Mouse (Mus musculus): Measurements from ENCODE around the gene Grk2. TPM values are rescaled to one million over a fixed set of nuclear protein-coding genes. Genes with fewer than 3 reads are reported as not detected.

The Grk2 gene
- polyA plus RNA-seq, 1 experiment from 2014 or later: 13.7 TPM

DNA sequence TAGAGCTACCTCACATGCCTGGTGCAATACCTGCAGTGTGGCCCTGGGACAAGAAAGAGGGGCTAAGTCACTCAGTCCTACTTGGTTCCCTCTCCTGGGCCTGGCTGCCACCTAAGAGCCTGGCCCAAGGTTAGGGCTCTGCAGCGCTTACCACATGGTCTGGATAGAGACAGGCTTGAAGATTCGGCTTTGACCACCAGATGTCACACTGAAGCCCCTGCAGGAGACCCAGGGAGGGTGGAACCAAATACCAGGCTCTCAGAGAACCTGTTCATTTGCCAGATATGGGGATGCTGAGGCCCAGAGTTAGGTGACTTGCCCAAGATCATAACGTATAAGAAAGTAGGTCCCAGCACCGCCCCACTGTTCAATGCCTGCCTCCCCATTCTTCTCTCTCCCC is 40.1 kb downstream of the Grk2 start:
- 58% methylated on average over 4 of the region's 4 CpGs for WGBS
- peaks cover 8% of the 10 kb centered on the region; the same call in 1 of the 2 replicates for H3K4me1 ChIP-seq (replicated peaks; ENCODE audit: control insufficient read depth, insufficient read depth, low read length)
- no peaks in the 10 kb centered on the region for H3K9me3 ChIP-seq (ENCODE audit: control insufficient read depth, low read length)
- no peaks in the 10 kb centered on the region for H3K36me3 ChIP-seq (ENCODE audit: control insufficient read depth, insufficient read depth, low read length)
- no peak overlapping the region for H3K4me3 ChIP-seq (ENCODE audit: low read length)
- no peak overlapping the region for H3K4me2 ChIP-seq (ENCODE audit: low read depth, low read length)
- 0 out of 2 replicates have a peak, but pooled peaks cover 2% of the 10 kb centered on the region for H3K27me3 ChIP-seq (ENCODE audit: control insufficient read depth, insufficient read depth, low read depth, low read length)
- H3K27ac ChIP-seq (ENCODE audit: low read length): no peak overlapping the region
- H3K9ac ChIP-seq (ENCODE audit: low read length): no peak overlapping the region
- ATAC-seq (ENCODE audit: low read depth): no peak

DNA sequence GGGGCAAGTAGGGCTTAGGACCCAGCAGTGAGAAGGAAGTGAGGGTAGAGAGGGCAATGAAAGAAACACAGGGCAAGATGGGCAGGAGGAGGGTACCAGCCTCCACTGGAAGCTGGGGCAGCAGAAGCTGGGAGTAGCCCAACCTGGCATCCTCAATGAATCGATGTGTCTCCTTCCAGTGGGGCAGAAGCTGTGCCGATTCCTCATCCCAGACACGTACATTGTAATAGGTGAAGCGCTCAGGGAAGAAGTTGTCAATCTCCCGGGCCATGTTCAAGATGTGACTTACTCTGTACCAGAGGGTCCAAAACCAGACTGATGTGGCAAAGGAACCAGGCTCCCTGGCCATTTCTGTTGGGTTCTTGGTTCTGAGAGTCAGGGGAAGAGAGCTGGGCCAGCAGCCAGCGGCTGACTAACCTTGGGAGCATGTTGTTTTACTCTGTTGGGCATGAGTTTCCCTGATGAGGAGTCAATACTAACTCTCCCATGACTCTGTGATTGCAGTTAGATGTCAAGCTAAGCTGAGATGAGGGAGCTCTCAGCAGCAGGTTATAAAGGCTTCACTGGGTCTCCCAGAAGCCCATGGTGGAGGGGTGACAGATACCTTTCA is 41.7 kb downstream of the Grk2 start:
- Histone ChIP-seq H3K27ac (ENCODE audit: low read length) (no peak overlapping the region), H3K9me3 (ENCODE audit: control insufficient read depth, low read length) (no peaks in the 10 kb centered on the region), H3K4me3 (ENCODE audit: low read length) (no peak overlapping the region), H3K36me3 (ENCODE audit: control insufficient read depth, insufficient read depth, low read length) (no peaks in the 10 kb centered on the region), H3K27me3 (ENCODE audit: control insufficient read depth, insufficient read depth, low read depth, low read length) (no peaks in the 10 kb centered on the region), H3K9ac (ENCODE audit: low read length) (no peak overlapping the region), H3K4me2 (ENCODE audit: low read depth, low read length) (no peak overlapping the region), H3K4me1 (replicated peaks; ENCODE audit: control insufficient read depth, insufficient read depth, low read length) (peaks cover 8% of the 10 kb centered on the region; the same call in 1 of the 2 replicates)
- WGBS: 91% methylated on average over 6 of the region's 6 CpGs
- ATAC-seq (ENCODE audit: low read depth): no peak

DNA sequence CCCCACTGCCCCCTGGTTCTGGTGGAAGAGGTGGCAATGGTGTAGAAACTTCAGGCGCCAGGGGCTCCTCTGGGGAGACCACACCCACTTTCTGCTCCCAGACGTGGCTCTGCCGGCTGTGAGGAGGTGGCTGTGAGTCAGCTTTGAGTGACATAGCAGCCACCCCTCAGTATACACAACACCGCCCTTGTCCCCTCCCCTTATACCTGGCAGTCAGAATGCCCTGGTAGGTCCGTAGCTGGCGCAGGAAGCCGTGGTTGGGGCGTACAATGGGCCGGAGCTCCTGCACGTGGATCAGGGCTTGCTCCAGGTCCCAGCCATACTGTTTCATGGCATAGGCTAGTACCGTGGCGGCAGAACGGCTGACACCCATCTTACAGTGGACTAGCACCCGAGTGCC is 42.3 kb downstream of the Grk2 start:
- no peaks in the 10 kb centered on the region for H3K36me3 ChIP-seq (ENCODE audit: control insufficient read depth, insufficient read depth, low read length)

DNA sequence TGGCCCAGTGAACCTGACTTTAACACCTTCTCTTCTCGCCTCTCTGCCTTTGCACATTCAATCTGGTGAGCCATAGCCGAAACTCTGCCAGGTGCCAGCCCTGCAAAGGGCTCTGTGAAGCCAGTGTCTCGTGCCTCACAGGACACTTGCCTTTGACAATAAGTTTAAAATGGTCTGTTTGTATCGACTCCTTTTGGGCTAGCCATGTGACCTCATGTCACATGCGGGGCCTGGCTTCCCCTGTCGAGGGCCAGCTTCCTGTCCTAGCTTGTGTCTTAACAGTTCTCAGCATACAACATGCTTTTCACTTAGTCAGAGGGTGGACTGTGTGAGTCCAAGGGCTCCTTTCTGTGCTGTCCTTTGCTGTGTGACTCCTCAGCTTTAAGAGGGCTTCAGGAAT is 43.3 kb downstream of the Grk2 start:
- Histone ChIP-seq H3K36me3 (ENCODE audit: control insufficient read depth, insufficient read depth, low read length) (no peaks in the 10 kb centered on the region), H3K4me1 (replicated peaks; ENCODE audit: control insufficient read depth, insufficient read depth, low read length) (peaks cover 8% of the 10 kb centered on the region; the same call in 1 of the 2 replicates), H3K9me3 (ENCODE audit: control insufficient read depth, low read length) (no peaks in the 10 kb centered on the region), H3K27me3 (ENCODE audit: control insufficient read depth, insufficient read depth, low read depth, low read length) (no peaks in the 10 kb centered on the region), H3K27ac (ENCODE audit: low read length) (no peak overlapping the region), H3K9ac (ENCODE audit: low read length) (no peak overlapping the region), H3K4me3 (ENCODE audit: low read length) (no peak overlapping the region), H3K4me2 (ENCODE audit: low read depth, low read length) (no peak overlapping the region)
- no peak for ATAC-seq (ENCODE audit: low read depth)
- 58% methylated on average over 6 of the region's 6 CpGs for WGBS

More for the DNA sequence above, 42.3 kb downstream of the Grk2 start:
- no peaks in the 10 kb centered on the region for H3K9me3 ChIP-seq (ENCODE audit: control insufficient read depth, low read length)
- 40% methylated on average over 14 of the region's 14 CpGs for WGBS
- H3K4me1 ChIP-seq (replicated peaks; ENCODE audit: control insufficient read depth, insufficient read depth, low read length): peaks cover 6% of the 10 kb centered on the region; the same call in 1 of the 2 replicates
- H3K4me3 ChIP-seq (ENCODE audit: low read length): no peak overlapping the region
- H3K27me3 ChIP-seq (ENCODE audit: control insufficient read depth, insufficient read depth, low read depth, low read length): no peaks in the 10 kb centered on the region
- H3K4me2 ChIP-seq (ENCODE audit: low read depth, low read length): no peak overlapping the region
- H3K9ac ChIP-seq (ENCODE audit: low read length): no peak overlapping the region
- H3K27ac ChIP-seq (ENCODE audit: low read length): no peak overlapping the region
- peak; percentile 46; the same call in 1 of the 2 replicates for ATAC-seq (ENCODE audit: low read depth)

DNA sequence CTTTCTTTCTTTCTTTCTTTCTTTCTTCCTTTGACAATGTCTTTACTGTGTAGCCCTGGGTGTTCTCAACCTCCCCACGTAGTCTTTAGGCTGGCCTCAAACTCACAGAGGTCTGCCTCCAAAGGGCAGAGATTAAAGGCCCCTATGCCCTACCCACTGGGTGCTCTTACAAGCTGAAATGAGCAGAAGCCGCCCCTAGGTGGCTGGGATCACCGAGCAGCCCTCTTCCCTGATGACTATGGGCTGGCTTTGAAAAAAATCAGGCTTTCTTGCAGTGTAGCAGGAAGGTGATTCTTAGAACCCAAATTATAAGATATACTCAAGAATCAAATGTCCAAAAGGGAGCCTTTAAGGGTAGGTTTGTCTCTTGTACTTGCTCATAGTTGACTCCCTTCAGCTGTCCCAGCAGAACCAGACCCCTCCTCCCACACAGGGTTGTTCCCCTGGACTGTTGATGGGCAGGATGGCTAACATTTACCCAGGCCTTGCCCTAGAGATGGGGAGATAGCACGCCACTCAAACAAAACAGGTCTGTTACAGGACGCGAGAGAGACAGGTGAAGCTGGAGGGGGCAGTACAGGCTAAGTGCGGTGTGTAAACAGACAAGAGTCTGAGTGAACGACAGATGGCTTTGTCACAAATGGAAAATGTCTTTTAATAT is 44.9 kb downstream of the Grk2 start:
- no peak for ATAC-seq (ENCODE audit: low read depth)
- 41% methylated on average over 8 of the region's 8 CpGs for WGBS
- H3K4me2 ChIP-seq (ENCODE audit: low read depth, low read length): no peak overlapping the region
- no peaks in the 10 kb centered on the region for H3K9me3 ChIP-seq (ENCODE audit: control insufficient read depth, low read length)
- H3K36me3 ChIP-seq (ENCODE audit: control insufficient read depth, insufficient read depth, low read length): no peaks in the 10 kb centered on the region
- H3K9ac ChIP-seq (ENCODE audit: low read length): no peak overlapping the region
- peaks cover 8% of the 10 kb centered on the region for H3K4me1 ChIP-seq (replicated peaks; ENCODE audit: control insufficient read depth, insufficient read depth, low read length)
- H3K27ac ChIP-seq (ENCODE audit: low read length): no peak overlapping the region
- no peak overlapping the region for H3K4me3 ChIP-seq (ENCODE audit: low read length)
- no peaks in the 10 kb centered on the region for H3K27me3 ChIP-seq (ENCODE audit: control insufficient read depth, insufficient read depth, low read depth, low read length)

DNA sequence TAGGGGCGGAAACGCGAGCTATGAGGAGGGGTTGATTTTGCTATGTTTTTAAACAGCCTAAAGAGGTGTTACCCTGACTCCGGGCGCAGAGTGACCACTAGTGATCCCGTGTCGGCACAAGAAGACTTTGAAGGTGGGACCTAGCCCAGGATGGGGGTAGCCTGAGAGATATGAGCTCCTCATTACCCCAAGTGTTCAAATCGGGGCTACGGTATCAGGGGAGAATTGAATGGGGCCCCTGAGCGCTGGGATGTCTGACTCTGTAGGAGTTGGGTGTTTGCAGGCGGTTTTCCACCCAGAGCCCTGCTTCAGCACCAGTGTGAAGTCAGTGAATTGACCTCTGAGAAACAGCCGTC is 48.1 kb downstream of the Grk2 start:
- H3K36me3 ChIP-seq (ENCODE audit: control insufficient read depth, insufficient read depth, low read length): no peaks in the 10 kb centered on the region
- H3K4me3 ChIP-seq (ENCODE audit: low read length): peak overlapping the region; percentile 71
- WGBS: 19% methylated on average over 12 of the region's 12 CpGs
- no peaks in the 10 kb centered on the region for H3K27me3 ChIP-seq (ENCODE audit: control insufficient read depth, insufficient read depth, low read depth, low read length)
- H3K4me2 ChIP-seq (ENCODE audit: low read depth, low read length): peak overlapping the region; percentile 87
- H3K9me3 ChIP-seq (ENCODE audit: control insufficient read depth, low read length): no peaks in the 10 kb centered on the region
- peaks cover 5% of the 10 kb centered on the region for H3K4me1 ChIP-seq (replicated peaks; ENCODE audit: control insufficient read depth, insufficient read depth, low read length)
- no peak overlapping the region; the same call in 1 of the 2 replicates for H3K27ac ChIP-seq (ENCODE audit: low read length)
- peak overlapping the region; percentile 68 for H3K9ac ChIP-seq (ENCODE audit: low read length)
- no peak; the same call in 1 of the 2 replicates for ATAC-seq (ENCODE audit: low read depth)

DNA sequence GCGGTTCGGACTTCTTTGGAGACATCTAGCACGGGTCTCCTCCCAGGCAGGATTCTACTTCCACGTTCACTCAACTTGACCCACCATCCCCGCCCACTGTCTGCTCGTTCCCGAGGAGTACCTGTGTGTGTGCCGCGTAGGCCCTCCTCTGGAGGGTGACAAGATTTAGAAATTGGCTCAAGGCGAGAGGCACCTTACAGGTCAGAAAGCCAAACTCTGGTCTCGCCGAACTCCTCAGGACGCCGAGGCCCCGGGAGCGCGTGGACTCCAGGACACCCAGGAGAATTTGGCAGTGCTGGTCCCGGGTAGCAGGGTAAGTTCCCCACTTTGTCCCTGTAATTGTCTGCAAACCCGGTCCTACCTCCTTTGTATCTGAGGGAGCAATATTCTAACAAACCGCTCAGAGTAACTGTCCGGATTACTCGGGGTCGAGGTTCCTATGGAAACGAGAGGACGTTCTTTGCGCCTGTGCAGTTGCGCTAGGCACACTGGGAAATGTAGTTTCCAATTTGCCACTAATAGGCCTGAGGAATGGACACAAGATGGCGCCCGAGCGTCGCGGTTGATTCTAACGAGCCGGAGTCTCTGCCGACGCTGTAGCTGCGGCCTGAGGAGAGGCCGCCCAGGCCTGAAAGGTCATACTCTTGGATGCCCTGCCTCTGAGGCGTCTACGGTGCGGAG is 48.7 kb downstream of the Grk2 start:
- H3K4me1 ChIP-seq (replicated peaks; ENCODE audit: control insufficient read depth, insufficient read depth, low read length): peaks cover 5% of the 10 kb centered on the region
- H3K27me3 ChIP-seq (ENCODE audit: control insufficient read depth, insufficient read depth, low read depth, low read length): no peaks in the 10 kb centered on the region
- no peaks in the 10 kb centered on the region for H3K9me3 ChIP-seq (ENCODE audit: control insufficient read depth, low read length)
- peak overlapping the region; percentile 87 for H3K4me2 ChIP-seq (ENCODE audit: low read depth, low read length)
- H3K4me3 ChIP-seq (ENCODE audit: low read length): peak overlapping the region; percentile 71
- 0 out of 2 replicates have a peak overlapping the region, but pooled peaks have one; percentile 10 for H3K27ac ChIP-seq (ENCODE audit: low read length)
- ATAC-seq (ENCODE audit: low read depth): peak; percentile 94
- under 1% methylated on average over 41 of the region's 41 CpGs for WGBS
- no peaks in the 10 kb centered on the region for H3K36me3 ChIP-seq (ENCODE audit: control insufficient read depth, insufficient read depth, low read length)
- peak overlapping the region; percentile 70 for H3K9ac ChIP-seq (ENCODE audit: low read length)

DNA sequence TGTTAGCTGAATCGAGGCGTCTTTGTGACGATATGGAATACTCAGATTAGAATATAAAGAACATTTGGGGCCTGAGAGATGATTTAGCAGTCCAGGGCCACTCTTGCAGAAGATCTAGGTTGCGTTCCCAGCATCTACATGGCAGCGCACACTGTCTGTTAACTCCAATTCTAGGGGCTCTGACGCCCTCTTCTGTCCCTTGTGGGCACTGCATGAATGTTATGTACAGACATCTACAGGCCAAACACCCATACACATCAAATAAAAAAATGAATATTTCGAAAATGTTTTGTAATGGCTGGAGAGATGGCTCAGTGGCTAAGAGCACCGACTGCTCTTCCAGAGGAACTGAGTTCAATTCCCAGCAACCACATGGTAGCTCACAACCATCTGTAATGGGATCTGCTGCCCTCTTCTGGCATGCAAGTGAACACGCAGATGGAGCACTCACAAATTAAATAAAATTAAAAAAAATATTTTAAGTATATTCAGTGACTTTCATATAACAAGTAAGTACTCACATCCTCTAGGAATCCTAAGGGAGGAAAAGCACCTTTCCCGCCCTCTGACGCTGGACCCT is 50.3 kb downstream of the Grk2 start:
- H3K27ac ChIP-seq (ENCODE audit: low read length): no peak overlapping the region
- H3K4me3 ChIP-seq (ENCODE audit: low read length): no peak overlapping the region
- ATAC-seq (ENCODE audit: low read depth): no peak
- WGBS: 72% methylated on average over 11 of the region's 11 CpGs
- no peak overlapping the region for H3K9ac ChIP-seq (ENCODE audit: low read length)
- no peaks in the 10 kb centered on the region for H3K9me3 ChIP-seq (ENCODE audit: control insufficient read depth, low read length)
- H3K4me1 ChIP-seq (replicated peaks; ENCODE audit: control insufficient read depth, insufficient read depth, low read length): peaks cover 5% of the 10 kb centered on the region
- no peaks in the 10 kb centered on the region for H3K27me3 ChIP-seq (ENCODE audit: control insufficient read depth, insufficient read depth, low read depth, low read length)
- H3K36me3 ChIP-seq (ENCODE audit: control insufficient read depth, insufficient read depth, low read length): no peaks in the 10 kb centered on the region
- no peak overlapping the region for H3K4me2 ChIP-seq (ENCODE audit: low read depth, low read length)

DNA sequence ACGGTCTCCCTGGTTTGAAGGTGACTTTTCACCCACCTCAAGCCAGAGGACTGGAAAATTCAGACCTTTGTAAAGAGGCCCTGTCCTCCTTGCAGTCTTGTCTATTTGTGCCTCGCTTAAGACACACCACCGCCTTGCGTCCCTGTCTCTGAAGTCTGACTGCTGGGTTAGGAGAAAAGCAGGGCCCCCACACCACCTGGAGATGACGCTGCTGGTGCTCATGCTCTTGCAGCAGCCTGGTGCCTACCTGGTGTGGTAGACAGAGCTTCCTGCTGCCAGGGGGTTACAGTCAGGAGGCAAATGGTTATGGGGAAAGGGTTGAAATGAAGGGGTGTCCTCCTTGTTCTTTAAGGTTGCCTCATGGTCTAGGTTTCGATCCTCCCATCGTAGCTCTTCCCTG is 51.8 kb downstream of the Grk2 start:
- Histone ChIP-seq H3K9me3 (ENCODE audit: control insufficient read depth, low read length) (no peaks in the 10 kb centered on the region), H3K36me3 (ENCODE audit: control insufficient read depth, insufficient read depth, low read length) (no peaks in the 10 kb centered on the region), H3K9ac (ENCODE audit: low read length) (no peak overlapping the region), H3K27me3 (ENCODE audit: control insufficient read depth, insufficient read depth, low read depth, low read length) (no peaks in the 10 kb centered on the region), H3K27ac (ENCODE audit: low read length) (no peak overlapping the region), H3K4me3 (ENCODE audit: low read length) (no peak overlapping the region), H3K4me2 (ENCODE audit: low read depth, low read length) (no peak overlapping the region), H3K4me1 (replicated peaks; ENCODE audit: control insufficient read depth, insufficient read depth, low read length) (peaks cover 5% of the 10 kb centered on the region)
- no peak for ATAC-seq (ENCODE audit: low read depth)
- 84% methylated on average over 7 of the region's 7 CpGs for WGBS

Data from lung, embryonic 16.5 days (tissue).